Mouse (Mus musculus): ENCODE data around the gene Evi5l. TPM values are rescaled to one million over a fixed set of nuclear protein-coding genes. Genes with fewer than 3 reads are reported as not detected.

Evi5l gene
- 10 to 100 TPM; 29.6 to 46.0 TPM for total RNA-seq (2021)
- long read RNA-seq, experiment 1, transcript Evi5l-208 (19 exons, 3,728 nt) = major isoform, 8 of 27 reads
- long read RNA-seq, experiment 1, transcript Evi5l-203 (20 exons, 3,938 nt) = minor isoform, 5 of 27 reads
- long read RNA-seq, experiment 1, partial matches to known transcripts = 4 of 27 reads
- long read RNA-seq, experiment 1, other reads (novel, unspliced or antisense) = 10 of 27 reads
- long read RNA-seq, experiment 2, transcript Evi5l-208 (19 exons, 3,728 nt) = major isoform, 8 of 28 reads
- long read RNA-seq, experiment 2, transcript Evi5l-203 (20 exons, 3,938 nt) = major isoform, 8 of 28 reads
- long read RNA-seq, experiment 2, partial matches to known transcripts = 3 of 28 reads
- long read RNA-seq, experiment 2, other reads (novel, unspliced or antisense) = 7 of 28 reads

DNA sequence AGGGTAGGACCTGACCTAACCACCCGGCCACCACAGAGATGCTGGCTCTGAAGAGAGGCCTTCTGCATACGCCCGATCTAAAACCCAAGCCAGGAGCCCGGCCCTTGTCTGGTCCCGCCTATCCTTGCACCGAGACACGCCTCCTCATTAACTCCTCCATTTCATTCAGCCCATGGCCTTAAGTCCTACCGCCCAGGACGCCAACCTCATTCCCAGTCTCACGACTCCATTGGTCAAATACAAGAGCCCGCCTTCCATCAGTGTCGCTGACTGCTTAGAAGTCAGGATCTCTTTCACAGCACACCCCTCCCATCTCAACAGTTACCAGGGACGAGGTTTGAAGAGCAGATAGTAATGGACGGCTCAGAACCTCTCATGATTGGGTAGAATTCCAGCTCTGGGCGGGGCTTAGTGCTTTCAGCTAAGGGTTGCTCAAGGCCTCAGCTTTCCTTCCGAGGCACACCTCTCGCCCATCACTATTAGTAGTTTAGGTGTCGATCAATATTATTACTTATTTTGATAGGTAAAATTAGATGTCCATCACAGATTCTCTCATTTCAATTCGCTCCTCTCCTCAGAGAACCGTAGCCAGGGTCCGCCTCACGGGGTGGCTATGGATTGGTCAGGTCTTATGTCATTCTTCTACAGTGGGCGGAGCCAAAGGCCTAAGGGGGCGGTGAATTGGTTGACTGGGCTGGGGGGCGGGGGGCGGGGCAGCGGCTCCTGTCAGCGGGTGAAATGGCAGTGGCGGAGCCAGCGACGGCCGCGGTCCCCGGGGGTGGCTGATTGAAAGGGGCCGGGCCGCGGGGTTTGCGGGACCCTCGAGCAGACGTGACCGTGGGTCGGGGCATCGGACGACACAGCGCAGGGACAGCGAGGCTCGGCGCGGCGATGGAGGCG, at the start of gene Evi5l:
Evi5l (plus strand) TSS at position 716 of the 900 bp plus-strand sequence.
- DNase-seq = peak; percentile 99

DNA sequence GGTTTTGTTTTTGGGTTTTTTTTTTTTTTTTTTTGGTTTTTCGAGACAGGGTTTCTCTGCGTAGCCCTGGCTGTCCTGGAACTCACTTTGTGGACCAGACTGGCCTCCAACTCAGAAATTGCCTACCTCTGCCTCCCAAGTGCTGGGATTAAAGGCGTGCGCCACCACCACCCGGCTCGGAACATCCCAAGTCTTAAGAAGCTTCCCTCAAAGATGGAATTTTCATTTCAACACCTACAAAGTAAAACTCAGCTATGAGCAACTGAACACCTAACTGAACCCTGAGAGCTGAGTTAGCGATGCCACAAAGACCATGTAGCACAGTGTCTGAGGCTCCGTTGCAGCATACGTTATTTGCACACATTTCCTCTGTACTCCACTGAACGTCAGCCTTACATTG, 32.6 kb upstream of the Evi5l start, which contains the start of gene Cd209g:
Cd209g (plus strand) TSS at position 301 of the 400 bp plus-strand sequence.
- DNase-seq = no peak

DNA sequence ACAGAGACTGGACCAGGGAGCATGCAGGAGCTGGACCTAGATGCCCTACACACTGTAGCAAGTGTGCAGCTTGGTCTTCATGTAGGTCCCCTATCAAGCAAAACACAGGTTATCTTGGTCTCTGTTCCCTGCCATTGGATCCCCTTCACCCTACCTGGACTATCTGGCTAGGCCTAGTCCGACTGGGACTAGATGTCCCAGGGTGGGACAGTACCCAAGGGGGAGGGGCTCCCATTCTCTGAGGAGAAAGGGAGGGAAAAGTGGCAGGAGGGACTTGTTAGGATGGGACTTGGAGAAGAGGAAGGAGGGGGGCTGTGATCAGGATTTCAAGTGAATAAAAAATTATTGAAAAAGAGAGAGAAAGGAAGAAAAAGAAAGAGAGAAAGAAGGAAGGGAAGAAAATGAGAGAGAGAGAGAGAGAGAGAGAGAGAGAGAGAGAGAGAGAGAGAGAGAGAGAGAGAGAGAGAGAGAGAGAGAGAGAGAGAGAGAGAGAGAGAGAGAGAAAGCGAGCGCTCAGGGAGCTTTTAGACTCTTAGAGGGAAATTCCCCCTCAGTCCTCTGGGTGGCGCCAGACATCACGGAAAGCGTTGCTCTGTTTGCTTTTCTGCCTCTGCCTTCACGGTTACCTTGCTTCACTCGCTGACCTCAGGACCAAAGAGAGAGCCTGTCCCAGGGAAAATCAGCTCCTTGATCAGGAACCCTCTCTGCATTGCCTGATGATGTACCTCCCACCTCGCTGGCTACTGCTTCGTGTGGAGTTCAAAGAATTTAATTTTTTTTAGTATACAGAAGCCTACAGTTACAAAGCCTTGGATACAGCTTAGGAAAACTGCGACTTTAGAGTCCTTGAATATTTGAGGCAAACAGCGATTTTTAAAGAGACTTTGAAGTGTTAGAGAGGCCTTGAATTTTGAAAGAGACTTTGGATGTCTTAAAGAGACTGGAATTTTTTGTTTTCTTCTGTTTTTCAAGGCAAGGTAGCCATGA, 26.4 kb upstream of the Evi5l start:
- DNase-seq = peak; percentile 88

DNA sequence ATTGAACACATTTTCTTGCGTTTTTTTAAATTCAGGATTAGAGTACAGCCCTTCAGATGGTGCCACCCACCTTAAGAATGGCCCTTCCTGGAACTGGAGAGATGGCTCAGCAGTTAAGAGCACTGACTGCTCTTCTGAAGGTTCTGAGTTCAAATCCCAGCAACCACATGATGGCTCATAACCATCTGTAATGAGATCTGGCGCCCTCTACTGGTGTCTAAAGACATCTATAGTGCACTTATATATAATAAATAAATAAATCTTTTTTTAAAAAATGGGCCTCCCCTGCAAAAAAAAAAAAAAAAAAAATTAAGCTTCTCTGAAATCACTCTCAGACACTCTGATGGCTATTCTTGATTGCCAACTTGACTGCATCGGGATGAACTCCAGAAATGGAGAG, 24.6 kb upstream of the Evi5l start:
- DNase-seq = no peak

DNA sequence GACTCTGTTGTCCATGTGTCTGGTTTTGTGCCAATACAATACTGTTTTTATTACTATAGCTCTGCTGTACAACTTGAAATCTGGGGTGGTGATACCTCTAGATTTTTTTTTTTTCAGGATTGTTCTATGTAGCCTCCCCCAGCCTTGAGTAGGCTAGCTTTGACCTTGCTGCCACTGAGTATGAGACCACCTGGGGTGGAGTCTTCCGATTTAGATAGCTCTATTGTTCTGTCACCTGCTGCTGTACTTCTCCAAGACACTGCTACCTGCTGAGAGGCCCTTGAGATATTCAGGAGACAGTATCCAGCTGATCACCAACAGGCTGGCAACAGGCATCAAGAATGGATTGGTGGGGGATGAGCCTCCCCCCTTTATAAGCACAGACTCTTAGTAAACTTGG, 19.1 kb upstream of the Evi5l start:
- DNase-seq = no peak

DNA sequence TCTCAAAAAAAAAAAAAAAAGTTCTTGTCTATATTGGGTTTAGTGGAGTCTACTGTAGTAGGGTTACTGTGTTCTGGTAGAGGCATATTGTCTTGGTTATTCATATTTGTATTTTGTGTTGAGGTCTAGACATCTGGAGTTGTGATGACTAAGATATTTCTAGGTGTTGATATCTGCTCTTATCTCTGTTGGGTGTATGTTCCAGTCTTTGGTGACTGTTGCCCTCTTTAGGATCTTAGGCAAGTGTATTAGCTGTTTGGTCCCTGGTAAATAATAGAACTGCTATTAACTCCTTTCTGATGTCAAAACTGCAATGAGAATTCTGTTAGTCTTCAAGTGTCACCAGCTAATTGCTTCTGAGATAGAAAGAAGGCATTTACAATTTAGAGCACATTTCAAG, 11.5 kb upstream of the Evi5l start:
- no peak for DNase-seq

DNA sequence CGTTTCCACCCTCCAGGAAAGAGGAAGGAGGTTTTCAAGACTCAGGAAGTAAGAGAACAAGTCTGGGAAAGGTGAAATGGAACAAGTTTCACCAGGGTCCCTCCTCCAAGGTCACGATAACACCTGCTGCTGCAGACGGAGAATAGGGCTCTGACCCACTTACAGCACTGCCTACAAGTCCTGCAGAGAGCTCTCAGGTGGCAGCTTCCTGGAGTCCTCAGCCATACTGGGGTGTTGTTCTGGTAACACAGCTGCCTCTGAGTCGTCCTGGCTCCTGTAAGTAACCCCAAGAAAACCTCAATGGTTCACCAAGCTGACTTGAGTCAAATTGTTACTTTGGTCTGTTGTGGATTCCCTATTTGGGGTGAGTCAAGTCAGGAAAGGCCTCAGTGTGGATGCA, 3.6 kb upstream of the Evi5l start:
- DNase-seq = no peak

DNA sequence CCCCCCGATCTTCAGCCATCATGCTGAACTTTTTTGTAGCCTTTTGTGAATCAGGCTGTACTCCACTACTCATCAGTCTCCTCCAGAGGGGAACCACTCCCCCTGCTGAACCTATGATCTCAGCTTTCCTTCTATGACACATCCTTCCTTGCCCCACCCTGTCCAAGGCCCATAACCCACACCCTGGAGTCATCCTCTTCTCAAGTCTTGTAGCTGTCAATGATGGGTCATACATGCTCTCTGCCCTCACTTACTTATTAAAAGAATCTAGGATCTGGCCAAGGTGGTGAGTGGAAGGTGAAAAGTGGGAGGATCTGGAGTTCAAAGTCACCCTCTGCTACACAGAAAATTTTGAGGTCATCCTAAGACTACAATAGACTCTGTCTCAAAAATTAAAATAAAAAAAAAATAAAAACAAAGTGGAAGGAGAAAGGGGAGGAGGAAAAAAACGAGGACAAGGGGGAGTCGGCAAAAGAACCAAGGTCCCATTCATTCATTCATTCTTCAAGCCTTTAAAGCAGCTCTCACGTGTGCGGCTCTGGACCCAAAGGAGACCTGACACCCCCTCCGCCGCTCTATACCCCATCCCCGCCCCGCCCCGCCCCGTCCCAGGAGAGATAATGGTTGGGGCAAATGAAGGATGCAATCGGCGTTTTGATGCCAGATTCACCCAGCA, 1.1 kb upstream of the Evi5l start:
- no peak for DNase-seq

DNA sequence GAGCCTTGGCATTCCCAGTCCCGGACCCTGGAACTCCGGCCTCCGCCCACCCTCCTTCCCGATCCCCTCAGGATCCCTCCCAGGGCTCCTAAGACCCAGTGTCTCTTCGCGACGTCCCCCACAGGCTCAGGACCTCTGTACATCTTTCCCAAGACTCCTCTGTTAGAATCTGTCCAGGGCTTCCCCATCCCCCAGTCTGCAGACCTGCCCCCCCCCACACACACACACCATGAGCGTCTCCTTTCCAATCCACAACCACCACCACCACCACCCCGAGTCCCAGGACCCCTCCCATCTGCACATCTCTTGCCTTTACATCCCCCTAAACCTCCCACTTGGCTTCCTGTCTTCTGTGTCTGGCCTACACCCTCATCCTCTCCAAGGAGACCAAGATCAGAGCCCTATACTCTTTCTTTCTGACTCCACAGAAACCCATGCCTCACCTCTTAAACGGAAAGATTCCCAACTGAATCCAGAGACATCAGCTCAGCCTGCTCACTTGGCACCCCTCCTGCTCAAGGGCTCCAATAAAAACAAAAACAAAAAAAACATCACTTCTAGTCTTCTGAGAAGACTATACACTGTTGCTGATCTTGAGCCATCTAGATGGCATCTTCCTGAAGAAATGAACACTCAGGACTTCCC, 636 bp downstream of the Evi5l start:
- DNase-seq = no peak

DNA sequence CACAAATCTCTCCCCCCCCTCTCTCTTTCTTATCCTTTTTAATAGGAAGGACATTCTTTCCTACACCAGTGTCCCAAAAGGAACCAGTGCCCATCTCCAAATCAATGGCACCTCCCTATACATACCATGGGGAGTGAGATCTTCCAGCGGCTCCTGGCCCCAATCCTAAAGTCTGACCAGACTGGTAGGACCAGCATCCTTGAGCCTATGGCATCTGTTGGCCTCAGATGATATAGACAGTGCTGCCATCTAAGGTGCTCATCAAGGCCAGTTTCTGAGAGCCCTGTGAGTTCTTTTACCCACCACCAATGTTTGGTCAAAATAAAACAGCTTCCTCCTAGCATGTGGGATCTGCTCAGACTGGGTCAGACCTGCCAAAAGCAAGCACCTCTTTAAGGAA, 1.6 kb downstream of the Evi5l start:
- DNase-seq = no peak

DNA sequence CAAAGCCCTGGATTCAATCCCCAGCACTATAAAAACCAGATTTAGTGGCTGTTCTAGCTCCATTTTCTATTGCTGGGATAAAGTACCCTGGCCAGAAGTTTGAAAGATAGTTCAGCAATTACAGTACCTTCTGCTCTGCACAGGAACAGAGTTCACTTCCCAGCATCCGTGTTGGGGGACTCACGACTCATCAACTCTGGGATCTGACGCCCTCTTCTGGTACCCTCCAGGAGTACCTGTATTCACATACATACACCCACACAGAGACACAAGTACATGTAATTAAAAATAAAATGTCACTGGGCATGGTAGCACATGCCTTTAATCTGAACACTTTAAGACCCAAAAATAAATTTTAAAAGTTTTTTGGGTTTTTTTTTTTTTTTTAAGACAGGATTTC, 6.1 kb downstream of the Evi5l start:
- no peak for DNase-seq

DNA sequence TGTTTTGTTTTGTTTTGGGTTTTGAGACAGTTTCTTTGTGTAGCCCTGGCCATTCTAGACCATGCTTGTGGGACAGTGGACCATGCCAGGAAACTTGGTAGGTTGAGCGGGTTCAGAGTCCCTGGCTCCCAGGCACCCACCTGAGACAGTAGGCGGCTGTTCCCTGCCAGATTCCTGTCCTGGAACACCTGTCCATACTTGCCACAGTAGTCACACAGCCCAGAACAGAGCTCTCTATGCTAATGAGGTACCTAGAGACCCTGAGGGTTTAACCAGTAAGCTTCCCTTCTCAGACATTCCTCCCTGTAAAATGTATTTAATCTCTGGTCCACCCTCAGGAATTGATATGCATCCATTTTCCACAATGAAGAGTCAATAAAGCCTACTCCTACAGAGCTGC, 7.7 kb downstream of the Evi5l start:
- no peak for DNase-seq

DNA sequence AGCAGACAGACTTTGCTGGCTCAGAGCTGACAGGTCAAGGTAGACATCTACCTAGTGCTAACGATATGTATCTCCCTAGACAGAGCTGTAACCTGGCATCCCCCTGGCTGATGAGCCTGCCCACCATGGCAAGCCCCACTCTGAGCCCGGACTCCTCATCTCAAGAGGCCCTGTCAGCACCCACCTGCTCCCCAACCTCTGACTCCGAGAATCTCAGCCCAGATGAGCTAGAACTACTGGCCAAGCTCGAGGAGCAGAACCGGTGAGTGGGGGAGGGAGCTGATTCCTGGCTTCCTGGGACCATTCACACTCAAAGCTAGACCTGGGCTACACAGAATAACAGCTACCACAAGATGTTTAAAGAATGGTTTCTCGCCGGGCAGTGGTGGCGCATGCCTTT, 17.0 kb downstream of the Evi5l start:
- no peak for DNase-seq

DNA sequence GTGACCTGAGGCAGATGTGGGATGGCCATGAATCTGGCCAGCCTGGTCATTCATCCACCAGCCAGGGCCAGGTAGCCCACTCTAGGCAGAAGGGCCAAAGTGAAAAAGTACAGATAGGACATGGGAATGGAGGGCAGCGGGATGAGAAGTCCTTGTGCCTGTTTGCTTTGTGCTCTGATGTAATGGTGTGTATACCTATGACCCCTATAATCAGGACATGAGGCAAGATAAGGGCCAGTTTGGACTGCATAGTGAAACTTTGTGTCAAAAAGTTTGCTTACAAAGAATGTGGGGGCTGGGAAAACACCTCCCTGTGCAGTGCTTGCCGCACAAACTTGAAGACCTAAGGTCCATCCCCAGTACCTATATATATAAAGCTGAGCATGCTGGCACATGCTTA, 19.8 kb downstream of the Evi5l start:
- no peak for DNase-seq

DNA sequence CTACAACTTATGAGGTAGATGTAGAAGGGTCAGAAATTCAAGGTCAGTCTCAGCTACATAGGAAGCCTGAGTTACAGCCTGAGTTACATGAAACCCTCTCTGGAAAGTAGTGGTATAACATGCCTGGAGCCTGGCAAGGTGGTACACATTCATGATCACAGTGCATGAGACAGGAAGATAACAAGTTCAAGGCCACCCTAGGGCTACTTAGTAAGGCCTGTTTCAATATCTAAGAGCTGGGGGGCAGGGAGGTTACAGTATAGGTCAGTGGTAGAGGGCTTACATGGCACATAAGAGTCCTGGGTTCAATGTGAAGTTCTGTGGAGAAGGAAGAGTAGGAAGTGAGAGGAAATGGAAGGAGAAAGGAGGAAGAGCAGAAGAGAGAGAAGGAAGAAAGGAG, 22.2 kb downstream of the Evi5l start:
- no peak for DNase-seq

DNA sequence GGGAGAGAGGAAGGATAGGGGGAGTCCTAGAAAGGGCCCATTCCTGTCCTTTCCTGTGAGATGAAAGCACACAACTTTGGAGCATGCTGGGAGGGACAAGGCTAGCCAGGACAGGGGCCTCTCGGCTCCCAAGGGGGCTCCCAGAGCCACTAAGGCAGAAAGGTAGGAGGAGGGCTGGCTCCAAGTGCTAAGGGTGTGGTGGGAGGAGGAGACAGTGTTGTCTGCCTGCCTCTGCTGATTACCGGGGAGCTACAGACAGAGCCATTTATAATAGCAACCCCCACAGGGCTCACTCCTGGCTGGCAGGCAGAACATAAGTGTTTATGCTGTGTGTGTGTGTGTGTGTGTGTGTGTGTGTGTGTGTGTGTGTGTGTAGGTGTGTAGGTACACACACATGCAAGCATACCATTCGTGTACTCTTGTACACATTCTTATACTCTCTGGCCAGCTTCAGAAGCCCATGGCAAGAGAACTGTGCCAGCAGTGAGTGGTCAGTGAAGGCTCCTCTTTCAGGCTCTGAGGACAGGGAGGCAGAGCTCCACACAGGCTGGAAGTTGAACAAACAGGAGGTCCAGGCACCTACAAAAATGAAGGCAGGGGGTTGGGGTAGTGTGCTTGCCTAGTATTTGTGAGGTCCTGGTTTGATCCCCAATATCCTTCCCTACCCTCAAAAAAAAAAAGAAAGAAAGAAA, 22.8 kb downstream of the Evi5l start:
- DNase-seq = no peak

DNA sequence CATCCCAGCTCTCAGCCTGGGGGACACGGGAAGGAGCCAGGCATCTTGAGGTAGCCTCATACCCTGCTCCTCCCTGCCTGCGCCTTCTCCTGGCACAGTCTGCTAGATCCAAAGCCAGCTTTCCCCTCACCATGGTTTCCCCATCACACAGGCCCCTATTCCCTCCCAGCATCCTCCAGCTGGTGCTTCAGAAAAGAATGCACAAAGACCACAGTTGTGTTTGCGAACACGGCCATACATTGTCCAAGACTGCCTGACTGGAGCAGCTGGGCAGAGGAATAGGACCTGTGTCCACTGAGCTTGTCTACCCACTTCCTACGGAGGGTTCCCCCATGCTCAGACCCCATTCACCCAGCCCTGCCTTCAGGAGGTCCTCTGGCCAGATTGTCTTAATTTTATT, 25.9 kb downstream of the Evi5l start:
- no peak for DNase-seq

DNA sequence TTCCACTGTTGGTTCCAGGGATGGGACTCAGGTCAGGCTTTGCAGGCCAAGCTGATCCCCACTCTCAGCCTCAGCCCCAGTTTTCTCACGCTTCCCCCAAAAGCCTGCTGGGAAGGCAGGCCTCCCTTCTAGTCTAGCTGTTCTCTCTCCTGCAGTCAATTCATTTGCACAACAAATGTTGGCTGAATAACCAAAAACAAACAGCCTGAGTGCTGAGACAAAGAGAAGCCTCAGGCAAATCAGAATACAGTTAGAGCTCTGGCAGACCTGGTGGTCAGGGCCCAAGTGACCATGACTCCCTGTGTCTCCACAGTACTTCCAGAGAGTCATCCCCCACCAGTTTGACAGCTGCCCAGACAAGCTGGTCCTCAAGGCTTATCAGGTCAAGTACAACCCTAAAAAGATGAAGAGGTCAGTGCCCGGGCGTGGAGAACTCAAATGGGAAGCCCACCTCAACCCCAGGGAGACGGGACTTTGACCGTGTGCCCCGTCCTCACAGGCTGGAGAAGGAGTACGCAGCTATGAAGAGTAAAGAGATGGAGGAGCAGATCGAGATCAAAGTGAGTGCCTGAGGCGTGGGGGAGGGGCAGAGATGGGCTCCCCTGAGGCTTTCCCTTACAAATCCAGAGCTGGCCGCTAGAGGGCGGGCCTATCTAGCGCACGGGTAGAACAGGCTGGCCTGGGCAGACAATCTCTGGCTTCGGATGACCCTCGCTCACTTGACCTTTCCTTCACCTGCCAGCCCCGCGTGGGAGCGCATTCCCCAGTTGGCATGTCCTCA, 26.6 kb downstream of the Evi5l start:
- DNase-seq = peak; percentile 95

DNA sequence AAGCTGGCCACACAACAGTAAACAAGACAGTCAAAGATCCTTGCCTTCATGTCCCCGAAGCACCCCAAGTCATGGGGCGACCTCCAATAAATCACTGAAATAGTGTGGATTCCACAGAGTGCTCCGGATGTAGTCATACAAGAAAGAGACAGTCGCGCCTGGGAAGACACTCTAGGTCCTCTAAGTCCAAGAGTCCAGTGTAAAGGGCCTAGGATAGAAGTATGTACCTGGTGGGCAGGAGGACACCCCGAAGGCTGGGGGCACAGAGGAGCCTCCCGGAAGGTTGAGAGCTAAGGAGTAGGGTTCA, 27.2 kb downstream of the Evi5l start:
- DNase-seq = no peak

DNA sequence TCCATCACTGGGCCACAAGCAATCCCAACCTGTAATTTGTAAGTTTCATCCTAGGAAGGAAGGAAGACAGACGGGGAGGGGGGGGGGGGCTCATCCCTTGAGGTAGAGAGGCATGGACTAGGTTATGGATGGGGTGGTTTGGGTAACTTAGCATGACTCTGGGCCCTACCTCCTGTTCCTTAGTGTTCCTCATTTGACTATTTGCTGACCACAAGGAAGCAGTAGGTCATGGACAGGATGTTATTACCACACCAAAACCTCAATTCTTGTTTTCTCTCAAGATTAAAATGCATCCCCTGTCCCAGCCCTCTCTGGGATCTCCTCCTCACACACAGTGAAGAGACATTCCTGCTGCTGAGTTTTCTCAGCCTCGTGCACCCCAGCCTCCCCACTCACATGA, 35.0 kb downstream of the Evi5l start:
- no peak for DNase-seq
